Mouse (Mus musculus): Measurements from ENCODE around the gene Clcnkb. TPM values are rescaled to one million over a fixed set of nuclear protein-coding genes. Genes with fewer than 3 reads are reported as not detected.

The Clcnkb gene
- polyA plus RNA-seq, 1 experiment, result 0.23 TPM

DNA sequence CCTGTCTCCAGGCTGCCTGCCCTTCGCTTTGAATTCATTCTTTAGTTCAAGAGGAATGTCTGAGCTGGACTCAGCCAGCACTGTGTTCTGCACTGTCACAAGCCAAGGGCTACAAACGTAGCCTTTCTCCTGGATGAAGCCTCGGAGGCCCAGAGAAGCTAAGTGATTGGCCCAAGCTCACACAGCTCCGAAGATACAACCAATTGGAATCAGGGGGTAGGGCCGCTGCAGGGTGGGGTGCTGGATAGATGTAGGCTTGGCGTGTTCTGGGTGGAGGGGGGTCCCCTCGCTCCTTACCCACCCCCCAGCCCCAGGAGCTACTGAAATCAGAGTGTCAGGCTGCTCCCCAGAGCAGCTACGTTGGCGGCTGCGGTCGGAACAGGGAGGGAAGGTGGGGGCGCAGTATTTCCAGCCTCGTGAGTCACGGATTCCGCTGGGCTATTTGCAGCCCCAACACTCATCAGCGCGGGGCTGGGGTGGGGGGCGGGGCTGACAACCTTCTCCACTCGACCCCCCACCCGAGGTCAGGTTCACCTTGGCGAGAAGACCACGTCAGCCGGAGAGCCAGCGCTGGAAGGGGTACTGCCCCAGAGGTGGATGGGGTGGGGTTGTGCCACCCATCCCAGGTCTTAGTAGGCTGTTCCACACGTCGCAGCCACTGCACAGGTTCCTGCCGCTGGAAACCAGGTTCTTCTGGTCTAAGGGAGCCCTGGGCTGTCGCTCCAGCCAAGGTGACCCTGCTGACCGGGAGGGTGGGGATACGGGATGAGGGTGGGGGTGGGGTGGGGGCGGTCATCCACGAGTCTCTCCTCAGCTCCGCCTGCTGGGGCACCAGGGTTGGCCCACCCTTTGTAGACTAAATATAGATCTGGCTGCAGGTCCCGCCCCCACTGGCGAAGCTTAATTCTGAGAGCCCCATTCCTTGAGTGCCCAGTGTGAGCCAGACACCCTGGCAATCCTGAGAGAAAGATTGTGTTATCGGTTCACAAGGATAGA lies 10.0 kb upstream of the Clcnkb start:
- H3K79me2 ChIP-seq (ENCODE audit: control insufficient read depth, insufficient read depth), result no peaks in the 10 kb centered on the region
- H3ac ChIP-seq (ENCODE audit: control insufficient read depth, insufficient read length), result peak overlapping the region; percentile 11
- peak overlapping the region; percentile 28 for H3K4me3 ChIP-seq
- TF ChIP-seq POLR2AphosphoS2 (IDR thresholded peaks at IDR 0.05; ENCODE audit: insufficient read length, low read depth) (peak; percentile 56), CEBPB (IDR thresholded peaks at IDR 0.05; ENCODE audit: insufficient read depth, poor library complexity, severe bottlenecking) (no peak), REST (IDR thresholded peaks at IDR 0.05; ENCODE audit: insufficient read depth, insufficient read length) (no peak), POLR2A (IDR thresholded peaks at IDR 0.05; ENCODE audit: insufficient read length, low read depth) (peak; percentile 57), MYOG (IDR thresholded peaks at IDR 0.05; ENCODE audit: control insufficient read depth in 1 of 3, insufficient read depth in 1 of 3, insufficient read length in 2 of 3, low read depth in 2 of 3) (peak in 1 of 3 experiments; percentile 58), MYOD1 (IDR thresholded peaks at IDR 0.05; ENCODE audit: control insufficient read depth in 1 of 3, insufficient read length in 2 of 3, low read depth in 2 of 3) (peak in 1 of 3 experiments; percentile 60)
- peak overlapping the region; percentile 91 for H3K4me2 ChIP-seq (ENCODE audit: low read depth)
- no peaks in the 10 kb centered on the region for H3K36me3 ChIP-seq (ENCODE audit: control insufficient read depth, insufficient read depth)
- no peaks in the 10 kb centered on the region for H3K27me3 ChIP-seq (ENCODE audit: control insufficient read depth, insufficient read depth, insufficient read length)

DNA sequence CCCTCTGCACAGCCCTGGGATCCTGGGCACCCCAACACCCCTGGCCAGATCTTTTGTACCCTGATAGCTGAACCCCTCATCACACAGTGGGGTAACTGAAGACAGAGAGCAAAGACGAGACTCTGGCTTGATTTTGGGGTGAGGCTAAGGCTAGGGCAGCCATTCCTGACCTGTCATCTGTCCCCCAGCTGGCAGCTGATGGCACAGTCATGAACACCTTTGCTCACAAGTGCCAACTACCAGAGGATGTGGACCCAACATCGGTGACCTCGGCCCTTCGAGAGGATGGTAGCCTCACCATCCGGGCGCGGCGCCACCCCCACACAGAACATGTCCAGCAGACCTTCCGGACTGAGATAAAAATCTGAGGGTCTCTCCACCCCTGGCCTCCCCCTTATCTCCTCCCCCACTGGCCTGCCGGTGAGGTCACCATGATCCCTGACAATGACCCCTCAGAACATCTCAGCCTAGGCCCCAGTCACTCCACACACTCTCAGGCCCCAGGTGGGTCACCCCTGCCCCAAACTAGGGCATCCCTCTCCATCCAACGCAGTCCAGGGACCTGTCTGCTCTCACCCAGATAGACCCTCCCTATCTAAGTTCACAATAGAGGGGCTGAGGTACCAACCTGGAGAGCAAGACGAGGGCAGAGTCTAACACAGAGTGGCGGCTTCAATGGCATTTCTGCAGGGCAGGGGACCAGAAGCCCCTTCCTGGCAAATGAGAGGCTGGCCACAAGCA lies 8.0 kb upstream of the Clcnkb start:
- Histone ChIP-seq H3K4me3 (no peak overlapping the region), H3K27me3 (ENCODE audit: control insufficient read depth, insufficient read depth, insufficient read length) (no peaks in the 10 kb centered on the region), H3ac (ENCODE audit: control insufficient read depth, insufficient read length) (no peak overlapping the region), H3K79me2 (ENCODE audit: control insufficient read depth, insufficient read depth) (no peaks in the 10 kb centered on the region), H3K36me3 (ENCODE audit: control insufficient read depth, insufficient read depth) (no peaks in the 10 kb centered on the region), H3K4me2 (ENCODE audit: low read depth) (peak overlapping the region; percentile 91)
- peak in 1 of 3 experiments; percentile 26 for TF ChIP-seq MYOD1 (IDR thresholded peaks at IDR 0.05; ENCODE audit: control insufficient read depth in 1 of 3, insufficient read length in 2 of 3, low read depth in 2 of 3)
- no peak for TF ChIP-seq POLR2AphosphoS2 (IDR thresholded peaks at IDR 0.05; ENCODE audit: insufficient read length, low read depth)

DNA sequence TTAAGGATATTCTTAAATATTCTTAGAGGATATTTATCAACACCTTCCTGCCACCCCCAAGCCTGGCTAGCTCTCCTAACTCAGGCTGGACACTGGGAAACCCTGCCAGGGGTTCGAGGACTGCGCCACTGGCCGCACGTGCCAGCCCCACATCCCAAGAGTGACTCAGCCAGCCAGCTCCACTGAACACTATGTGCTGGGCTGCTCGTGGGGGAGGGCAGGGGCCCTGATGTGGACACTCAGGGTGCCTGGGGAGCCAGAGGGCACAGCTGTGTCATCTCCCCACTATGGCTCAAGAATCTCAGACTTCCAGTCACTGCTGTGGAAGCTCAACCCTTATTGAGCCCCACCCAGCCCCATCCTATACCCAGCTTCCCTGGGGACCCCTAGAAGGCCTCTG lies 7.5 kb upstream of the Clcnkb start:
- Histone ChIP-seq H3K36me3 (ENCODE audit: control insufficient read depth, insufficient read depth) (no peaks in the 10 kb centered on the region), H3ac (ENCODE audit: control insufficient read depth, insufficient read length) (no peak overlapping the region), H3K4me3 (no peak overlapping the region), H3K79me2 (ENCODE audit: control insufficient read depth, insufficient read depth) (no peaks in the 10 kb centered on the region), H3K27me3 (ENCODE audit: control insufficient read depth, insufficient read depth, insufficient read length) (no peaks in the 10 kb centered on the region), H3K4me2 (ENCODE audit: low read depth) (peak overlapping the region; percentile 91)
- TF ChIP-seq CEBPB (IDR thresholded peaks at IDR 0.05; ENCODE audit: insufficient read depth, poor library complexity, severe bottlenecking) (no peak), MYOG (IDR thresholded peaks at IDR 0.05; ENCODE audit: control insufficient read depth in 1 of 3, insufficient read depth in 1 of 3, insufficient read length in 2 of 3, low read depth in 2 of 3) (peak in 1 of 3 experiments; percentile 75), MYOD1 (IDR thresholded peaks at IDR 0.05; ENCODE audit: control insufficient read depth in 1 of 3, insufficient read length in 2 of 3, low read depth in 2 of 3) (peak in 1 of 3 experiments; percentile 75)

DNA sequence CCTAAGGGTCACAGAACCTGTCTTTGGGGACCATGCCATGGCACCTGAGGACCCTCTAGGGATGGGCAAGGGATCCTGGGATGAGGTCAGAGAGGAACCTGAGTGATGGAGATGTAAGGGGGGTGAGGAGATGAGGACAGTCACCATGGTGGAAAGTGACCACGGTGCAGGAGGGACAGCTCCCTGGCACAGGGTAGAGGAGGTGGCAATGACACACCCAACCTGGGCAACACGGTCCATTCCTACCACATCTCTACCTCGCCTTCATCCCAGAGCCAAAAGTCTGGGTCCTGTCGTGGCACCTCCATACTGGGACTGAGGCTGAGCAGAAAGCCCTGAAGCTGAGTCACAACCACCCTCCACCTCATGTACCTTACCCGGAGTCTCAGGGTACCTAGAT lies 7.0 kb upstream of the Clcnkb start:
- peak in 1 of 3 experiments; percentile 5 for TF ChIP-seq MYOD1 (IDR thresholded peaks at IDR 0.05; ENCODE audit: control insufficient read depth in 1 of 3, insufficient read length in 2 of 3, low read depth in 2 of 3)
- TF ChIP-seq MYOG (IDR thresholded peaks at IDR 0.05; ENCODE audit: control insufficient read depth in 1 of 3, insufficient read depth in 1 of 3, insufficient read length in 2 of 3, low read depth in 2 of 3), result no peak
- peak; percentile 12 for TF ChIP-seq POLR2A (IDR thresholded peaks at IDR 0.05; ENCODE audit: insufficient read length, low read depth)
- H3ac ChIP-seq (ENCODE audit: control insufficient read depth, insufficient read length), result no peak overlapping the region
- no peaks in the 10 kb centered on the region for H3K36me3 ChIP-seq (ENCODE audit: control insufficient read depth, insufficient read depth)
- H3K4me3 ChIP-seq, result peak overlapping the region; percentile 8
- no peaks in the 10 kb centered on the region for H3K79me2 ChIP-seq (ENCODE audit: control insufficient read depth, insufficient read depth)
- peak overlapping the region; percentile 91 for H3K4me2 ChIP-seq (ENCODE audit: low read depth)
- H3K27me3 ChIP-seq (ENCODE audit: control insufficient read depth, insufficient read depth, insufficient read length), result no peaks in the 10 kb centered on the region

DNA sequence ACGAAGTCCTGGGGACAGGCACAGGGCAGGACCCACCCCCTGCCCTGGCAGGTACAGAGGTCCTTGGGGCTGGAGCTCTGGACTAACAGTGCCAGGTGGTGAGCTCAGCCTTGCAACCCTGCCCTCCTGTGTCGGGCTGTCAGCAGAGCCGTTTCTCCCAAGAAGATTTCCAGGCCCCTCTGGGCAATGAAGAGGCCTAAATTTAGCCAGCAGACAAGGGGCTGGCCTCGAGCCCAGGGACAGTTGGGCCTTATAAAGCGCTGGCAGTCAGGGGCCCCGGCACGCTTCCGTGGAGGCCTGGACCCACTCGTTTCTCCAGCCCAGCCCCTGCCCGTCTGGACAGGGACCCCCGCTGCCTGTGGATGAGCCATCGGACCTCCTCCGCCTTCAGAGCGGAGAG lies 5.6 kb upstream of the Clcnkb start:
- H3K36me3 ChIP-seq (ENCODE audit: control insufficient read depth, insufficient read depth), result no peaks in the 10 kb centered on the region
- H3K79me2 ChIP-seq (ENCODE audit: control insufficient read depth, insufficient read depth), result no peaks in the 10 kb centered on the region
- H3ac ChIP-seq (ENCODE audit: control insufficient read depth, insufficient read length), result no peak overlapping the region
- TF ChIP-seq MAX (IDR thresholded peaks at IDR 0.05; ENCODE audit: low read depth) (no peak), MYOD1 (IDR thresholded peaks at IDR 0.05; ENCODE audit: control insufficient read depth in 1 of 3, insufficient read length in 2 of 3, low read depth in 2 of 3) (peak in 2 of 3 experiments; percentile 33 to 76), TCF12 (IDR thresholded peaks at IDR 0.05; ENCODE audit: insufficient read depth, poor library complexity, severe bottlenecking) (no peak), POLR2A (IDR thresholded peaks at IDR 0.05; ENCODE audit: insufficient read length, low read depth) (peak; percentile 43), CEBPB (IDR thresholded peaks at IDR 0.05; ENCODE audit: insufficient read depth, poor library complexity, severe bottlenecking) (no peak), POLR2AphosphoS2 (IDR thresholded peaks at IDR 0.05; ENCODE audit: insufficient read length, low read depth) (peak; percentile 40), USF1 (IDR thresholded peaks at IDR 0.05; ENCODE audit: low read depth) (no peak), MYOG (IDR thresholded peaks at IDR 0.05; ENCODE audit: control insufficient read depth in 1 of 3, insufficient read depth in 1 of 3, insufficient read length in 2 of 3, low read depth in 2 of 3) (peak in 1 of 3 experiments; percentile 11)
- peak overlapping the region; percentile 48 for H3K4me2 ChIP-seq (ENCODE audit: low read depth)
- H3K4me3 ChIP-seq, result peak overlapping the region; percentile 8
- no peaks in the 10 kb centered on the region for H3K27me3 ChIP-seq (ENCODE audit: control insufficient read depth, insufficient read depth, insufficient read length)
